Mouse (Mus musculus) kidney, embryonic 16.5 days (tissue): ENCODE data around the gene Slc37a1. TPM values are rescaled to one million over a fixed set of nuclear protein-coding genes. Genes with fewer than 3 reads are reported as not detected.

Experiments
- ATAC-seq: fragments of 200-750 bp; cut with Nextera tagmentation; 2 replicates; pipeline ENCODE4 v1.8.0; 2017; ENCODE audit warnings: moderate TSS enrichment; ENCODE audit not compliant: low FRiP score, low TSS enrichment
- H3K27ac ChIP-seq: fragments of 300-500 bp; sonication (generic); 2 replicates; pipeline ENCODE4 v1.5.1; 2014; ENCODE audit warnings: low read length
- H3K27me3 ChIP-seq: fragments of 300-500 bp; sonication (generic); 2 replicates; pipeline ENCODE4 v1.6.1; 2014; ENCODE audit warnings: low read length, control low read depth, mixed read lengths; ENCODE audit not compliant: insufficient read depth
- H3K36me3 ChIP-seq: fragments of 300-500 bp; sonication (generic); 2 replicates; pipeline ENCODE4 v1.6.1; 2014; ENCODE audit warnings: low read length, control low read depth, mixed read lengths; ENCODE audit not compliant: insufficient read depth
- H3K4me1 ChIP-seq: fragments of 300-500 bp; sonication (generic); 2 replicates; pipeline ENCODE4 v1.6.1; 2014; ENCODE audit warnings: low read length, control low read depth, mixed read lengths; ENCODE audit not compliant: insufficient read depth
- H3K4me2 ChIP-seq: fragments of 300-500 bp; sonication (generic); replicated peaks from 2 replicates; pipeline ENCODE4 v1.6.1; 2014; ENCODE audit warnings: low read depth, low read length
- H3K4me3 ChIP-seq: fragments of 300-500 bp; sonication (generic); 2 replicates; pipeline ENCODE4 v1.5.1; 2014; ENCODE audit warnings: mild to moderate bottlenecking, low read length
- H3K9ac ChIP-seq: fragments of 300-500 bp; sonication (generic); replicated peaks from 2 replicates; pipeline ENCODE4 v1.6.1; 2014; ENCODE audit warnings: low read length
- H3K9me3 ChIP-seq: fragments of 300-500 bp; sonication (generic); 2 replicates; pipeline ENCODE4 v1.6.1; 2016; ENCODE audit warnings: low read length, control low read depth
- WGBS: fragments of 180-500 bp; shearing (Covaris S2); extraction: QIAGEN DNeasy Blood & Tissue Kit; methylation state at CpG from one replicate; pipeline ENCODE4 v1.1.7; 2014; 5-methylcytosine and 5-hydroxymethylcytosine counted together
- polyA plus RNA-seq: library from polyadenylated mRNA; unstranded; fragments of >200 nt; fragmentation: Nextera tagmentation; extraction: Ambion mirVana; gene quantifications from 2 replicates; pipeline ENCODE4 v1.2.1, GENCODE M21; 2015

The Slc37a1 gene
- polyA plus RNA-seq, 1 experiment from 2014 or later, result 2.8 TPM

- WGBS, result 69% methylated on average over 6 of the region's 6 CpGs
- H3K27ac ChIP-seq, result no peak overlapping the region
- H3K4me1 ChIP-seq, result peaks cover 33% of the 10 kb centered on the region
These were observed 96.7 kb downstream of the Slc37a1 start for GRCm38 (mm10) chr17:31383320-31383719.

GRCm38 (mm10) chr17:31384968-31385627 is 98.5 kb downstream of the Slc37a1 start:
- Histone ChIP-seq H3K36me3 (no peaks in the 10 kb centered on the region), H3K4me1 (peaks cover 34% of the 10 kb centered on the region), H3K27ac (peak overlapping the region; percentile 67), H3K4me2 (peak overlapping the region; percentile 92; the same call in 1 of the 2 replicates), H3K9ac (0 out of 2 replicates have a peak overlapping the region, but pooled peaks have one; percentile 29), H3K9me3 (no peaks in the 10 kb centered on the region), H3K4me3 (no peak overlapping the region), H3K27me3 (no peaks in the 10 kb centered on the region)
- 5% methylated on average over 8 of the region's 8 CpGs for WGBS
- peak; percentile 36; the same call in 1 of the 2 replicates for ATAC-seq

More at GRCm38 (mm10) chr17:31383320-31383719, 96.7 kb downstream of the Slc37a1 start:
- ATAC-seq, result no peak
- Histone ChIP-seq H3K36me3 (no peaks in the 10 kb centered on the region), H3K4me2 (no peak overlapping the region), H3K27me3 (no peaks in the 10 kb centered on the region), H3K9me3 (no peaks in the 10 kb centered on the region), H3K4me3 (no peak overlapping the region), H3K9ac (no peak overlapping the region)

- no peaks in the 10 kb centered on the region for H3K27me3 ChIP-seq
- no peaks in the 10 kb centered on the region for H3K36me3 ChIP-seq
- peak within 1 kb of the TSS; percentile 76 for H3K4me3 ChIP-seq
- under 1% methylated on average over 48 of the region's 56 CpGs for WGBS
- peaks cover 34% of the 10 kb centered on the region for H3K4me1 ChIP-seq
- H3K4me2 ChIP-seq, result peak within 1 kb of the TSS; percentile 92
- H3K9me3 ChIP-seq, result no peaks in the 10 kb centered on the region
- peak within 1 kb of the TSS; percentile 61 for H3K27ac ChIP-seq
- peak; percentile 84 for ATAC-seq
- peak within 1 kb of the TSS; percentile 82 for H3K9ac ChIP-seq
These were observed 99.4 kb downstream of the Slc37a1 start, which contains the start of gene Pde9a for GRCm38 (mm10) chr17:31385671-31386665. Gene Pde9a (plus strand): TSS chr17:31386210.

GRCm38 (mm10) chr17:31386766-31387275 is 100.2 kb downstream of the Slc37a1 start:
- Histone ChIP-seq H3K27ac (peak overlapping the region; percentile 50; the same call in 1 of the 2 replicates), H3K4me1 (peaks cover 34% of the 10 kb centered on the region), H3K4me2 (peak overlapping the region; percentile 92), H3K9ac (peak overlapping the region; percentile 82), H3K9me3 (no peaks in the 10 kb centered on the region), H3K4me3 (peak overlapping the region; percentile 76), H3K27me3 (no peaks in the 10 kb centered on the region), H3K36me3 (no peaks in the 10 kb centered on the region)
- no peak for ATAC-seq
- WGBS, result 6% methylated on average over 7 of the region's 7 CpGs

- Histone ChIP-seq H3K4me3 (no peak overlapping the region), H3K36me3 (no peaks in the 10 kb centered on the region), H3K9ac (no peak overlapping the region; the same call in 1 of the 2 replicates), H3K4me1 (peaks cover 36% of the 10 kb centered on the region), H3K27me3 (no peaks in the 10 kb centered on the region), H3K27ac (no peak overlapping the region), H3K4me2 (no peak overlapping the region), H3K9me3 (no peaks in the 10 kb centered on the region)
- 86% methylated on average over 3 of the region's 3 CpGs for WGBS
- ATAC-seq, result no peak
These were observed 102.9 kb downstream of the Slc37a1 start for GRCm38 (mm10) chr17:31389432-31390050.

- 46% methylated on average over 3 of the region's 3 CpGs for WGBS
- H3K4me1 ChIP-seq, result peaks cover 26% of the 10 kb centered on the region
These were observed 104.9 kb downstream of the Slc37a1 start for GRCm38 (mm10) chr17:31391462-31391861.

GRCm38 (mm10) chr17:31392041-31392440 is 105.4 kb downstream of the Slc37a1 start:
- Histone ChIP-seq H3K4me1 (peaks cover 20% of the 10 kb centered on the region), H3K4me2 (no peak overlapping the region), H3K9ac (no peak overlapping the region), H3K9me3 (no peaks in the 10 kb centered on the region), H3K27ac (no peak overlapping the region), H3K27me3 (no peaks in the 10 kb centered on the region), H3K4me3 (no peak overlapping the region), H3K36me3 (no peaks in the 10 kb centered on the region)
- WGBS, result 86% methylated on average over 5 of the region's 5 CpGs
- ATAC-seq, result no peak

More at GRCm38 (mm10) chr17:31391462-31391861, 104.9 kb downstream of the Slc37a1 start:
- Histone ChIP-seq H3K9me3 (no peaks in the 10 kb centered on the region), H3K27ac (no peak overlapping the region), H3K36me3 (no peaks in the 10 kb centered on the region), H3K9ac (no peak overlapping the region), H3K27me3 (no peaks in the 10 kb centered on the region), H3K4me2 (no peak overlapping the region), H3K4me3 (no peak overlapping the region)
- no peak for ATAC-seq

- no peaks in the 10 kb centered on the region for H3K27me3 ChIP-seq
- no peak for ATAC-seq
- H3K4me3 ChIP-seq, result no peak overlapping the region
- no peak overlapping the region for H3K4me2 ChIP-seq
- no peaks in the 10 kb centered on the region for H3K36me3 ChIP-seq
- 73% methylated on average over 2 of the region's 2 CpGs for WGBS
- no peak overlapping the region for H3K27ac ChIP-seq
- no peak overlapping the region for H3K9ac ChIP-seq
- H3K9me3 ChIP-seq, result no peaks in the 10 kb centered on the region
- H3K4me1 ChIP-seq, result peaks cover 7% of the 10 kb centered on the region
These were observed 107.2 kb downstream of the Slc37a1 start for GRCm38 (mm10) chr17:31393811-31394210.

- H3K27ac ChIP-seq, result no peak overlapping the region
- H3K27me3 ChIP-seq, result no peaks in the 10 kb centered on the region
- H3K4me3 ChIP-seq, result no peak overlapping the region
- H3K4me2 ChIP-seq, result no peak overlapping the region
- H3K4me1 ChIP-seq, result peaks cover 7% of the 10 kb centered on the region; the same call in 1 of the 2 replicates
- no peaks in the 10 kb centered on the region for H3K36me3 ChIP-seq
- ATAC-seq, result no peak
- no peaks in the 10 kb centered on the region for H3K9me3 ChIP-seq
- H3K9ac ChIP-seq, result no peak overlapping the region
- WGBS, result 93% methylated on average over 6 of the region's 6 CpGs
These were observed 113.7 kb downstream of the Slc37a1 start for GRCm38 (mm10) chr17:31400294-31400693.
